Mouse (Mus musculus) G1E-ER4 (cell line): Measurements from ENCODE around the gene Fam20a. TPM values are rescaled to one million over a fixed set of nuclear protein-coding genes. Genes with fewer than 3 reads are reported as not detected.

Experiments
- GATA1 ChIP-seq: IDR thresholded peaks from one replicate; pipeline ENCODE4 v1.8.0; 2012; ENCODE audit warnings: low read length, inconsistent platforms
- polyA plus RNA-seq: library from polyadenylated mRNA; stranded (reverse); fragments of >175 nt; gene quantifications from 2 replicates; pipeline ENCODE4 v1.2.3, GENCODE M21; 2012

Gene Fam20a
- polyA plus RNA-seq, 1 experiment: not detected

- TF ChIP-seq GATA1: no peak
These were observed 47.5 kb downstream of the Fam20a start for GRCm38 (mm10) chr11:109674542-109674941.

- no peak for TF ChIP-seq GATA1
These were observed 48.3 kb downstream of the Fam20a start for GRCm38 (mm10) chr11:109673741-109674140.

- TF ChIP-seq GATA1: no peak
These were observed 49.0 kb downstream of the Fam20a start for GRCm38 (mm10) chr11:109672881-109673739.

GRCm38 (mm10) chr11:109672396-109672795 is 49.7 kb downstream of the Fam20a start:
- TF ChIP-seq GATA1: no peak

- TF ChIP-seq GATA1: no peak
These were observed 50.1 kb downstream of the Fam20a start for GRCm38 (mm10) chr11:109672021-109672324.

- TF ChIP-seq GATA1: no peak
These were observed 50.7 kb downstream of the Fam20a start for GRCm38 (mm10) chr11:109671136-109672020.

GRCm38 (mm10) chr11:109670026-109670916 is 51.8 kb downstream of the Fam20a start:
- TF ChIP-seq GATA1: no peak

GRCm38 (mm10) chr11:109669149-109669708 is 52.9 kb downstream of the Fam20a start:
- TF ChIP-seq GATA1: no peak

- TF ChIP-seq GATA1: no peak
These were observed 53.9 kb downstream of the Fam20a start for GRCm38 (mm10) chr11:109668115-109668725.

- no peak for TF ChIP-seq GATA1
These were observed 54.7 kb downstream of the Fam20a start for GRCm38 (mm10) chr11:109667371-109667770.

GRCm38 (mm10) chr11:109666411-109666810 is 55.7 kb downstream of the Fam20a start:
- no peak for TF ChIP-seq GATA1

- TF ChIP-seq GATA1: no peak
These were observed 56.7 kb downstream of the Fam20a start for GRCm38 (mm10) chr11:109665424-109665823.

- no peak for TF ChIP-seq GATA1
These were observed 57.8 kb downstream of the Fam20a start for GRCm38 (mm10) chr11:109664293-109664692.

- TF ChIP-seq GATA1: no peak
These were observed 65.8 kb downstream of the Fam20a start for GRCm38 (mm10) chr11:109656232-109656631.

GRCm38 (mm10) chr11:109654581-109654980 is 67.5 kb downstream of the Fam20a start:
- TF ChIP-seq GATA1: no peak
